Mouse (Mus musculus) brain, embryonic 14.5 days (tissue): ENCODE measurements at regions not wholly inside any gene's neighbourhood (a gene's known extent, or its start where the extent isn't known, plus 50 kb on each side); places are given as distances from the start of the nearest gene placed in this dataset.

Source experiments
- DNase-seq: peaks from one replicate; pipeline ENCODE4 v3.0.0-alpha.2; 2011; ENCODE audit warnings: low read depth
- CTCF ChIP-seq: fragments of 200-500 bp; IDR thresholded peaks from 2 replicates; pipeline ENCODE4 v1.5.1; 2012; ENCODE audit warnings: inconsistent platforms, mild to moderate bottlenecking, moderate library complexity, borderline replicate concordance; ENCODE audit not compliant: insufficient read depth, insufficient read length; ENCODE audit errors: extremely low read depth
- POLR2A ChIP-seq: fragments of 200-500 bp; IDR thresholded peaks from 2 replicates; pipeline ENCODE4 v1.6.1; 2012; ENCODE audit warnings: mild to moderate bottlenecking, inconsistent platforms, borderline replicate concordance; ENCODE audit not compliant: poor library complexity, insufficient read depth, insufficient read length, severe bottlenecking; ENCODE audit errors: extremely low read depth

GRCm38 (mm10) chr9:23167056-23167591, 55.8 kb upstream of the Bmper start:
- no peak for DNase-seq

GRCm38 (mm10) chr9:23167716-23168115, 55.2 kb upstream of the Bmper start:
- no peak for DNase-seq
- no peak for TF ChIP-seq POLR2A

More at GRCm38 (mm10) chr9:23167056-23167591, 55.8 kb upstream of the Bmper start:
- no peak for TF ChIP-seq CTCF

- DNase-seq: no peak
- TF ChIP-seq POLR2A (no peak), CTCF (no peak)
Measured at GRCm38 (mm10) chr9:23168149-23168548, 54.7 kb upstream of the Bmper start.

- DNase-seq: no peak
Measured at GRCm38 (mm10) chr9:23171361-23171760, 51.5 kb upstream of the Bmper start.

More at GRCm38 (mm10) chr9:23171361-23171760, 51.5 kb upstream of the Bmper start:
- TF ChIP-seq POLR2A (no peak), CTCF (no peak)
